Mouse (Mus musculus): ENCODE measurements around the gene Tuba1b. TPM values are rescaled to one million over a fixed set of nuclear protein-coding genes. Genes with fewer than 3 reads are reported as not detected.

The Tuba1b gene
- polyA plus RNA-seq, 1 experiment from 2014 or later, result 1,523 TPM

DNA sequence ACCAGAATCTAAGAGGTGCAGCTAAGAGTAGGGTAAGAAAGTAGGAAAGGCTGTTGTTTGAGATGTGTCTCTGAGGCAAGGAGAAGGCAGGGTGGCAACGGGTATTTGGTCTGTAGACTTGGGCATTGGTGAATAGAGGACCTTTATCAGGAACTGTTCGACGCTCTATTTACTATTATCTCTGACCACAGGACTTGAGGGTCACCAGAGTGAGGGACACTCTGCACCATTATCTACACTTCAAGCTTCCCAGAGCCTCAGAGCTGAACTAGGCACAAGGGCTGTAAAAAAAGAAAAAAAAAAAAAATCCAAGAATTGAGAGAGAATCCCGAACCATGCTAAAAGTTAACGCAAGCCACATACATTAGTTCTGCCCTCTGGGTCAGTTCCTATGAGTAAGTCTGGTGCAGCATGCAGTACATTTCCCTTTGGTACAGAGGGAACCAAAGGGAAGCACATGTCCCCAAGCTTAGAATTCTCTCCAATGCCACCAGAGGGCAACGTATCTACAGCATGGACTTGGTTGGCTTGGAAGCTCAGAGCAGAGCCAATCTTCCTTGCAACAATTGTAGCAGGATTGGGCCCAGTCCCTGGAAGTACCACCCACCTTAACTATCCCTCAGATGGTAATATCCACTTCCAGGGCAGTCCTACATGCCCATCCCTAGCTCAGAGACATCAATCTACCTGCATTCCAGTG, 42.3 kb downstream of the Tuba1b start:
- ATAC-seq (ENCODE audit: low read depth), result peak; percentile 60
- no peak overlapping the region for H3K4me3 ChIP-seq (ENCODE audit: low read depth, low read length)
- no peak overlapping the region for H3K4me2 ChIP-seq (ENCODE audit: low read depth, low read length)
- DNase-seq (ENCODE audit: low spot score), result peak; percentile 91
- no peaks in the 10 kb centered on the region for H3K36me3 ChIP-seq (ENCODE audit: control insufficient read depth, insufficient read depth, low read length)
- H3K27ac ChIP-seq (replicated peaks; ENCODE audit: low read depth, low read length), result no peak overlapping the region
- WGBS, result 42% methylated on average over 6 of the region's 6 CpGs
- no peak overlapping the region for H3K9ac ChIP-seq (ENCODE audit: low read depth, low read length)
- peaks cover 5% of the 10 kb centered on the region for H3K4me1 ChIP-seq (ENCODE audit: control insufficient read depth, insufficient read depth, low read length)
- peaks cover 62% of the 10 kb centered on the region for H3K27me3 ChIP-seq (replicated peaks; ENCODE audit: control insufficient read depth, insufficient read depth, low read length)
- H3K9me3 ChIP-seq (ENCODE audit: control insufficient read depth, low read length), result no peaks in the 10 kb centered on the region

DNA sequence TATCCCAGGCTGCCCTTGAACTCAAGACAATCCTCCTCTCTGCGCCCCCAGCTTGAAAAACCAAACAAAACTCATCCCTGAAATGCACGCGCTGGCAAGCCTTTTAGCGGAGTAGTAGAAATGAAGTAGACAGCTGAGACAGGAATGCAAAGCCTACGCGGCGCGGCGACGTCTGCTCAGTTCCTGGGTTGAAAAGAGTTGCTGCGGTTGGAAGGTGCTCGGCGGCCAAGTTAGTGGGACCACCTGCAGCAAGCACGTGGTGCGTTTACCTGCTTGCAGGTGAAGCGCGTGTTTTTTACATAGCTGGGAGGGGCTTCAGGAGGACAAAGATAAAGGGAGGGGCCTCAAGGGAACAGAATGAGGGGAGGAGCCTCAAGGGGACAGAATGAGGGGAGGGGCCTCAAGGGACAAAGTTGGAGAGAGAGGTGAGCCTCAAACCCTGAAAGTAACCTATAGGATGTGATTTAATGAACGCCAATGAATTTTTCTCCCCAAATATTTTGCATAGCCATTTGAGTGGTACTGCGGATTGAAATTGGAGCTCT, 43.1 kb downstream of the Tuba1b start:
- Histone ChIP-seq H3K4me1 (ENCODE audit: control insufficient read depth, insufficient read depth, low read length) (peaks cover 5% of the 10 kb centered on the region), H3K9me3 (ENCODE audit: control insufficient read depth, low read length) (no peaks in the 10 kb centered on the region), H3K27ac (replicated peaks; ENCODE audit: low read depth, low read length) (no peak overlapping the region), H3K4me3 (ENCODE audit: low read depth, low read length) (no peak overlapping the region), H3K36me3 (ENCODE audit: control insufficient read depth, insufficient read depth, low read length) (no peaks in the 10 kb centered on the region), H3K9ac (ENCODE audit: low read depth, low read length) (no peak overlapping the region), H3K27me3 (replicated peaks; ENCODE audit: control insufficient read depth, insufficient read depth, low read length) (peaks cover 55% of the 10 kb centered on the region), H3K4me2 (ENCODE audit: low read depth, low read length) (peak overlapping the region; percentile 21)
- peak; percentile 60 for DNase-seq (ENCODE audit: low spot score)
- ATAC-seq (ENCODE audit: low read depth), result no peak
- 8% methylated on average over 19 of the region's 19 CpGs for WGBS

- H3K4me3 ChIP-seq (ENCODE audit: low read depth, low read length), result no peak overlapping the region
- DNase-seq (ENCODE audit: low spot score), result no peak
- no peaks in the 10 kb centered on the region for H3K4me1 ChIP-seq (ENCODE audit: control insufficient read depth, insufficient read depth, low read length)
- peak overlapping the region; percentile 50 for H3K27ac ChIP-seq (replicated peaks; ENCODE audit: low read depth, low read length)
- H3K9me3 ChIP-seq (ENCODE audit: control insufficient read depth, low read length), result no peaks in the 10 kb centered on the region
- 76% methylated on average over 7 of the region's 7 CpGs for WGBS
- H3K27me3 ChIP-seq (replicated peaks; ENCODE audit: control insufficient read depth, insufficient read depth, low read length), result peaks cover 17% of the 10 kb centered on the region
- H3K9ac ChIP-seq (ENCODE audit: low read depth, low read length), result no peak overlapping the region
- H3K4me2 ChIP-seq (ENCODE audit: low read depth, low read length), result no peak overlapping the region
- ATAC-seq (ENCODE audit: low read depth), result no peak
- H3K36me3 ChIP-seq (ENCODE audit: control insufficient read depth, insufficient read depth, low read length), result no peaks in the 10 kb centered on the region
These were observed 46.8 kb downstream of the Tuba1b start for GRCm38 (mm10) chr15:98887526-98887925.

GRCm38 (mm10) chr15:98886667-98887387, 47.5 kb downstream of the Tuba1b start:
- Histone ChIP-seq H3K36me3 (ENCODE audit: control insufficient read depth, insufficient read depth, low read length) (no peaks in the 10 kb centered on the region), H3K27ac (replicated peaks; ENCODE audit: low read depth, low read length) (peak overlapping the region; percentile 50; the same call in 1 of the 2 replicates), H3K4me1 (ENCODE audit: control insufficient read depth, insufficient read depth, low read length) (no peaks in the 10 kb centered on the region), H3K27me3 (replicated peaks; ENCODE audit: control insufficient read depth, insufficient read depth, low read length) (peaks cover 11% of the 10 kb centered on the region), H3K4me2 (ENCODE audit: low read depth, low read length) (no peak overlapping the region), H3K4me3 (ENCODE audit: low read depth, low read length) (no peak overlapping the region), H3K9me3 (ENCODE audit: control insufficient read depth, low read length) (no peaks in the 10 kb centered on the region), H3K9ac (ENCODE audit: low read depth, low read length) (no peak overlapping the region)
- 54% methylated on average over 8 of the region's 8 CpGs for WGBS
- ATAC-seq (ENCODE audit: low read depth), result peak; percentile 70; the same call in 1 of the 2 replicates
- peak; percentile 61 for DNase-seq (ENCODE audit: low spot score)

DNA sequence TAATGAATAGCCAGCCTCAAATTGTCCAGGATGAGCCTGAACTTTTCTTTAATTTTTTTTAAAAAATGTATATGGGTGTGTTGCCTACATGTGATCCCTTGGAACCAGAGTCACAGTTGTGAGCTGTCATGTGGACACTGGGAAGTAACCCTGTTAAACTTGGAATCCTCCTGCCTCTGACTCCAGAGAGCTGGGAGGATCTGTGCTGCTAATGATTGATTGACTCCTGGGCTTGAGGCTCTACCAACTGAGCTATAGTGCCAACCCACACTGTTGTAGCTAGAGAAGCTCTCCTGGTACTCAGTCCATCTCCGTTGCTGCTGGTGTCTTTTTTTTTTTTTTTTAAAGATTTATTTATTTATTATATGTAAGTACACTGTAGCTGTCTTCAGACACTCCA, 50.3 kb downstream of the Tuba1b start:
- no peak for DNase-seq (ENCODE audit: low spot score)
- ATAC-seq (ENCODE audit: low read depth), result no peak
- Histone ChIP-seq H3K4me1 (ENCODE audit: control insufficient read depth, insufficient read depth, low read length) (peaks cover 8% of the 10 kb centered on the region; the same call in 1 of the 2 replicates), H3K27ac (replicated peaks; ENCODE audit: low read depth, low read length) (no peak overlapping the region), H3K4me2 (ENCODE audit: low read depth, low read length) (no peak overlapping the region), H3K9ac (ENCODE audit: low read depth, low read length) (no peak overlapping the region), H3K27me3 (replicated peaks; ENCODE audit: control insufficient read depth, insufficient read depth, low read length) (no peaks in the 10 kb centered on the region), H3K4me3 (ENCODE audit: low read depth, low read length) (no peak overlapping the region), H3K9me3 (ENCODE audit: control insufficient read depth, low read length) (no peaks in the 10 kb centered on the region), H3K36me3 (ENCODE audit: control insufficient read depth, insufficient read depth, low read length) (no peaks in the 10 kb centered on the region)
- 75% methylated on average over 1 of the region's 1 CpGs for WGBS

GRCm38 (mm10) chr15:98883661-98884060, 50.7 kb downstream of the Tuba1b start:
- ATAC-seq (ENCODE audit: low read depth), result no peak
- no peak overlapping the region for H3K9ac ChIP-seq (ENCODE audit: low read depth, low read length)
- no peaks in the 10 kb centered on the region for H3K36me3 ChIP-seq (ENCODE audit: control insufficient read depth, insufficient read depth, low read length)

GRCm38 (mm10) chr15:98881656-98882008, 52.7 kb downstream of the Tuba1b start:
- peak overlapping the region; percentile 72; the same call in 1 of the 2 replicates for H3K4me2 ChIP-seq (ENCODE audit: low read depth, low read length)
- H3K4me1 ChIP-seq (ENCODE audit: control insufficient read depth, insufficient read depth, low read length), result peaks cover 8% of the 10 kb centered on the region; the same call in 1 of the 2 replicates
- WGBS, result 6% methylated on average over 5 of the region's 5 CpGs
- ATAC-seq (ENCODE audit: low read depth) (peak; percentile 8; the same call in 1 of the 2 replicates), DNase-seq (ENCODE audit: low spot score) (no peak)
- peak overlapping the region; percentile 67 for H3K4me3 ChIP-seq (ENCODE audit: low read depth, low read length)
- H3K9me3 ChIP-seq (ENCODE audit: control insufficient read depth, low read length), result no peaks in the 10 kb centered on the region
- H3K9ac ChIP-seq (ENCODE audit: low read depth, low read length), result no peak overlapping the region; the same call in none of the 2 replicates
- H3K36me3 ChIP-seq (ENCODE audit: control insufficient read depth, insufficient read depth, low read length), result no peaks in the 10 kb centered on the region
- H3K27me3 ChIP-seq (replicated peaks; ENCODE audit: control insufficient read depth, insufficient read depth, low read length), result no peaks in the 10 kb centered on the region
- H3K27ac ChIP-seq (replicated peaks; ENCODE audit: low read depth, low read length), result peak overlapping the region; percentile 84

More at GRCm38 (mm10) chr15:98883661-98884060, 50.7 kb downstream of the Tuba1b start:
- no peaks in the 10 kb centered on the region for H3K27me3 ChIP-seq (replicated peaks; ENCODE audit: control insufficient read depth, insufficient read depth, low read length)
- no peaks in the 10 kb centered on the region for H3K9me3 ChIP-seq (ENCODE audit: control insufficient read depth, low read length)
- no peak overlapping the region for H3K4me3 ChIP-seq (ENCODE audit: low read depth, low read length)
- no peak overlapping the region for H3K4me2 ChIP-seq (ENCODE audit: low read depth, low read length)
- no peak overlapping the region for H3K27ac ChIP-seq (replicated peaks; ENCODE audit: low read depth, low read length)
- DNase-seq (ENCODE audit: low spot score), result no peak
- peaks cover 8% of the 10 kb centered on the region; the same call in 1 of the 2 replicates for H3K4me1 ChIP-seq (ENCODE audit: control insufficient read depth, insufficient read depth, low read length)
